Mouse (Mus musculus): ENCODE measurements around the gene Klf13.

Klf13 gene

DNA sequence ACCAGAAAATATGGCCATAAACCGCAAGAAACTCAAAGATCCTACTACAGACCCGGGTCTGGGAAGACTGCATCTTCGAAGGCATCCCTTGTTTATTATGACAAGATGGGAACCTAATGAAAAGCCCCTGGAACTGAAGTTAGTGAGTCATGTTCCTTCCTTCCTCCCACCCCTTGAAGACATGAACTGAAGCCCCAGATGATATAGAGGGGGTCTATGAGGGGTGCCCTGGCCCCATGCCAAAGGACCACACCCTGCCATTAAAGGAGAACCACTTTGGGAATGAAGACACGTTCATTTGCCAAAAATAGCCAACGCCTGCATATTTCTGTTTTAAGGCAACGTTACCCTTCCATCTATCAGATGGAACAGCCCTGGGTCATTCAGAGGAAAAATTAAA is 50.0 kb downstream of the Klf13 start:
- no peak for DNase-seq (ENCODE audit: low spot score)

DNA sequence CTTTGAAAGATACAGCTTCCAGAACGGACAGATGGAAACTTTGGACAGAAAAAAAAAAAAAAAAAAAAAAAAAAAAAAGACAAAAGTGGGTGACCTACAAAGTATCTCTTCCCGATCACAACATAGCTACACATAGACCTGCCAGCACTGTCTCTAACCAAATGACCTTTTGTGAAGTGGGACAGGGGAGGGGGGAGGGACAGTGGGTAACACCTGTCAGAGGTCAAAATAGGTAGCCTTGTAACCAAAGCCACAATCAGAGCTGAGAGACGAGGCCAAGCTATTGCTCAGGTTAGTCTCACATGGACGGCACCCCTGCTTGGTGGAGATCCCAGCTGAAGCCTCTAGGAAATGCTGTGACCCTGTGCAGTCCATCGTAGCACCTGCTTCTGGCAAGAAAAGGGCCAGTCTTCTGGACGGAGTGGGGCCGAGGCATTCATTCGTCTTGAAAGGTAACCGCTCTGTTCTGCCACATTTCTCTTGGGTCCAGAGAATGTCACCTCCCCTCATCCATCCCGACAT is 51.1 kb downstream of the Klf13 start:
- no peak for DNase-seq (ENCODE audit: low spot score)

- DNase-seq (ENCODE audit: low spot score): no peak
Observed at GRCm38 (mm10) chr7:63887034-63887551, 51.6 kb downstream of the Klf13 start.

- DNase-seq (ENCODE audit: low spot score): no peak
Observed at GRCm38 (mm10) chr7:63885025-63885424, 53.7 kb downstream of the Klf13 start.

DNA sequence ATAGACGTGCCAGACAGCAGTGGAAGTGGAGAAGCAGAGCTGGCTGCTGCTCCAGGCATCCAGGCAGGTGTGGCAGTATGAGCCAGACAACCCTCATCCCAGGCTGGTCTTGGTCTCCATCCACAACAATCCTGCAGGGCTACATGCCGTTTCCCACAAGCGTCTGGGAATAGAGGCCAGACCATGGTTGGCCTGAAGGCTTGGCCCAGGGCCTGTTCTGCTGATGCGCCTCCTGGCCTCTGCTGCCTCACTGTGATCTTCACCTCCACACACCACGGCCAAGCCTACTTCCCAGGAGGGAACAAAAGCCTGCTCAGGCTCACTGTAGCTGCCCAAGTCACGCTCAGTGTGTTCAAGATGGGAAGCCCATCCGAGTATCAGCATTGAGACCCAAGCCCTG is 56.0 kb downstream of the Klf13 start:
- no peak for DNase-seq (ENCODE audit: low spot score)

GRCm38 (mm10) chr7:63879583-63879982 is 59.1 kb downstream of the Klf13 start:
- DNase-seq (ENCODE audit: low spot score): no peak

DNA sequence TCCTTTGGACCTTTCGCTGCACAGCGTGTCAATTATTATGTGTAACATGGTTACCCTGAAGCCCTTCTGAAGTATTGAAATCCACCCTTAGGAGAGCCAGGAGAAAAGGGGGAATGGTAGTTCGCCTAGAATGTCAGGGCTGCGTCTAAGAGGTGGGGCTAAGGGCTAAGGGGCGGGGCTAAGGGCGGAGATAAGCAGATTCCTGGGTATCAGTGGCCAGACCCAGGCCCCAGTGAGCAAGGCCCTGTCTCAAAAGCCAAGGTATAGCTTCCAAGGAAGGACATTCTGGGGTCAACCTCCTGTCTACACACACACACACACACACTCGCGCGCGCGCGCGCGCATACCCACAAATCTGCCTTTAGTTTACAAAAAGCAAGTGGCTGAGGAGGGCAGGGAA is 61.1 kb downstream of the Klf13 start:
- DNase-seq (ENCODE audit: low spot score): no peak

GRCm38 (mm10) chr7:63876640-63877039 is 62.1 kb downstream of the Klf13 start:
- DNase-seq (ENCODE audit: low spot score): no peak

GRCm38 (mm10) chr7:63875686-63876085 is 63.0 kb downstream of the Klf13 start:
- no peak for DNase-seq (ENCODE audit: low spot score)

DNA sequence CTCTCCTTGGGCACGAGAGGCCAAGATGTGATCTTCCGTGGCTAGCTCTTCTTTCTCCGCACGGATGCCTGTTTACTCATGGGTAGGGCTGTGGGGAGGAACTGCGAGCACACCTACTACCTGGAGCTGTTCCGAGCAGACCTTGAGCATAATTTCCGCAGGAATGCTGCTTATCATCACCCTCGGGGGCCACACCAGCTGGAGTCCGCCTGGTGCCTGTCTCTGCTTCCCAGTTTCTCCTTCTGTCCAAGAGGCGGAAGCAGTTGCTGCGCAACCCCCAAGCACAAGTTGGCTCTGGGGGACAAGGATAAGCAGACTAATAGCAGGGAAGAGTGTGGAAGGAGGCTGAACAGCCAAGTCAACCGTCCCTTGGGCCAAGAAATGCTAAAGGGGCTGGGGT is 64.8 kb downstream of the Klf13 start:
- DNase-seq (ENCODE audit: low spot score): no peak

DNA sequence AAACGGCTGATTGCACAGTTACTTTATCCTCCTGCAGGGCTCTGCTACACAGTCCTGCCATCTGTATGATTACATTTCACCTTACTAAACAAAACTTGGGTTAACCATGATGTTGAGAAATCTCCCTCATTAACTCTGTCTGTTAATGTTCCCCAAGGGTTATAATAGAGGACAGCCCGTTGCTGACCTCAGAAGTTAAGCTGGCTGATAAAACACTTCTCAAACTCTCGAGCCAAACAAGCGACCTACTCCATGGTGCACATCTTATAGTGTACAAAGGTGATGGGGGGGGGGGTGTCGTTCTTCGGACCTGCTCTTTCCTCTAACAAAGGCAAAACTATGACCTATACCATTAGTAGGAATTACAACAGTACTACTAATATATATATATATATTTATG is 67.0 kb downstream of the Klf13 start:
- no peak for DNase-seq (ENCODE audit: low spot score)

DNA sequence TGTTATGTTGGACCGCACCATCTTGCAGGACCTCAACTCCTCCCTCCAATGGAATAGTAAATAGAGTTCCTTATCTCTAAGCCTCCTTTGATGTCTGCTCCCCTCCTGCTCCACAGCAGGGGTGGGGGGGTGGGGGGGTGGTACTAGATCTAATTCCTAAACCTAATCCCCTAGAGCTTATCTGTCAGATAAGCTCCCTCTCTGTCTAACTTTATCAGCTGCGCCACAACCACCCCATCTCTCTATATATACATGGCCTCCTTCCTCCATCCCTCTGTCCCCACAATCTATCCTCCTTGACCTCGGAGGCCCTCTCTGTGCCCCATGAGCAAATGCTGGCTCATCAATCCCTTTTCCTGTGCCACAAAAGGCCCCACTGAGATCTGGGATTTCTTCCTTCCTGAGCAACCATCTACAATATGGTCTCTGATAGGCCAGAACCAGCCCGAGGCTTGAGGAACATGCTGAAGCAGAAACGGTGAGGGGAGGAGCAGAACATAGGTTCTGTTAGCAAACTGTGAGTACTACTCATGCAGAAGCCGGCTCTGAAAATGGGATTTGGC is 70.3 kb downstream of the Klf13 start:
- no peak for DNase-seq (ENCODE audit: low spot score)

DNA sequence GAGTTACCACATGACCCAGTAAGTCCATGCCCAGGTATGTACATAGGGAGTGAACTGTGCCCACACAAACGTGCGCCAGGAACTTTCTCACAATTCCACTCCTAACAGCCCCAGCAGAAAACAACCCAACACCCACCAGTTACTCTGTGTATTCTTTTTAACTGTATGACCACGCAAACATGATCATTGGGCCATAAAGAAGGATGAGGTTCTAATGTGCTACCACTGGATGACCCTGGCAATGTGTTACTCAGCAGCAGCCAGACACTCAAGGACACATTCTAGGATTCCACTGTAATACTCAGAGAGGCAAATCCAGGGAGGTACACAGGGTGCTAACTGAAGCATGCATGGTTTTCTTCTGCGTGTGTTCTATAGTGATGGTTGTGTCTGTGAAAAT is 72.8 kb downstream of the Klf13 start:
- no peak for DNase-seq (ENCODE audit: low spot score)

DNA sequence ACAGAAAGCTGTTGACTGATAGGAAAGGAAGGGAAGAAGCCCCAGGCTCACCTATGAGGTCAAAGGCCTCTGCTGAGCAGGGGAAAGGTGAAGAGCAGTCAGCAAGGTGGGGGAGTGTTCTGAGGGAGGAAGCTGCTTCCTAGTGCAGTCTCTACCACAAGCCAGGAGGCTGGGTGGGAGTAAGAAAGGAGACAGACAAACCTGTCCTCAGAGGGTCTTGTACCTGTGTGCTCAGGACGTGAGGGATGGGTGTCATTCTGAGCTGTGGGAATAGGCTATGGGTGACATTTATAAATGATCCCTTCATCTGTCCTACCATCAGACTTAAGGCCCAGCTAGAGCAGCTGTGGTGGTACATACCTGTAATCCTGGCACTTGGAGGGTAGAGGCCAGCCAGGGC is 75.7 kb downstream of the Klf13 start:
- DNase-seq (ENCODE audit: low spot score): no peak

DNA sequence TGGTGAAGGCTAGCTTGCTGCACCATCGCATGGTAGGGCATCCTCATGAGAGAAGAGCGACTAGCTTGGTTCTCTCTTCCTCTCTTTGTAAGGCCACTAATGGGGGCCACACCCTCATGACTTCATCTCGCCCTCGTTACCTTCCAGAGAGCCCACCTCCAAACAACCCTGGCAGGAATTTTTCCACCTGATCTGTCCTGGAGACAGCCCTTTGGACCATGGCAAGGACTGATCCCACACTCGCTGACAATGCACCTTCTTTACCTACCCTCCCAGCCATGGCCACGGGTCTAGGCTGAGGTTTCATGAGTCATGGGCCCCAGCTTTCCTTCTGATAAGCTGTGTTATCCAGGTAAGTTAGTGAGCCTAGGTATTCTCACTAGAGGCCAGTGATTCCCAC is 77.6 kb downstream of the Klf13 start:
- DNase-seq (ENCODE audit: low spot score): no peak

DNA sequence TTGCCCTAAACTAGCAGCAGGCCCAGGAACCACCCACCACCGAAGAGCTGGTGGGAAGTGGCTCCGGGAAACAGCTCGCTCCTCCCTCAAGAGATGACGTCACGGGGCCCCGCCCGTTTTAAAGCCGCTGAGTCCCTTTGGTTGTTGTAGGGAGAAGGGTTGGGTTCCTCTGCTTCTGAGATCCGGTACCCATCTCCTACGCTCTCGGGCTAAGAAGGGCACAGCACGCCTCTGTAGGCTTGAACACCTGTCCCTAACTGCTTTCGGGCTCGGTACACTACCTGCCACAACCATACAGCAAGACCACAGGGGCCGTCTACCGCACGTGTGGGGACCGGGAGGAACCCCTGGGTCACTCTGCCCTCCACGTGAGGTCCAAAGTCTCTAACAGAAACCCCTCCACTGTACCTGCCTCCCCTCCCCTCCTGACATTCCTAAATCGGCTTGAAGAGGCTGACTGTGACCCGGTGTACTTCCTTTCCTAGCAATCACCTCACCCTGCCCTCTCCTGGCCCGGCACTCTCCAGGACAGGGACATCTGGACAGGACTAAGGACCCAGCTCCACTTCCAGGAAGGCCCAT is 80.1 kb downstream of the Klf13 start:
- peak; percentile 70 for DNase-seq (ENCODE audit: low spot score)

GRCm38 (mm10) chr7:63857771-63858417 is 80.8 kb downstream of the Klf13 start:
- DNase-seq (ENCODE audit: low spot score): no peak

DNA sequence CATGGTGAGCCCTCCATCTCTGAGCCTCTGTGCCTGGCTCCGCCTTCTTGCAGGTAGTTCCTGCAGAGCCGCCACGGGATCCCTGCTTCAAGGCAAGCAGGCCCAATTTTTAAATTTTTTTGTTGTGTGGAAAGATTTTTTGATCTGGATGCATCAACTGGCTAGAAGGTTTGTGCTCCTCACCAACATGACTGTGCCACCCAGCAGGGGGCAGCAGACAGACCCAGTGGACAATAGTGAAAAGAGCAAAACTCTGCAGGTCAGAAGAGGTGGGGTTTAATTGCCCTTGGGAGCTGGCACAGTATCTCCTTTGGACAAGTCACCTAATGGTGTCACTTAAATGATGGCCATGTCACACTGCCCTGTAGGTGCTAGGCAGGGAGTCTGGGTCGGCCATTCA is 83.4 kb downstream of the Klf13 start:
- peak; percentile 55 for DNase-seq (ENCODE audit: low spot score)

DNA sequence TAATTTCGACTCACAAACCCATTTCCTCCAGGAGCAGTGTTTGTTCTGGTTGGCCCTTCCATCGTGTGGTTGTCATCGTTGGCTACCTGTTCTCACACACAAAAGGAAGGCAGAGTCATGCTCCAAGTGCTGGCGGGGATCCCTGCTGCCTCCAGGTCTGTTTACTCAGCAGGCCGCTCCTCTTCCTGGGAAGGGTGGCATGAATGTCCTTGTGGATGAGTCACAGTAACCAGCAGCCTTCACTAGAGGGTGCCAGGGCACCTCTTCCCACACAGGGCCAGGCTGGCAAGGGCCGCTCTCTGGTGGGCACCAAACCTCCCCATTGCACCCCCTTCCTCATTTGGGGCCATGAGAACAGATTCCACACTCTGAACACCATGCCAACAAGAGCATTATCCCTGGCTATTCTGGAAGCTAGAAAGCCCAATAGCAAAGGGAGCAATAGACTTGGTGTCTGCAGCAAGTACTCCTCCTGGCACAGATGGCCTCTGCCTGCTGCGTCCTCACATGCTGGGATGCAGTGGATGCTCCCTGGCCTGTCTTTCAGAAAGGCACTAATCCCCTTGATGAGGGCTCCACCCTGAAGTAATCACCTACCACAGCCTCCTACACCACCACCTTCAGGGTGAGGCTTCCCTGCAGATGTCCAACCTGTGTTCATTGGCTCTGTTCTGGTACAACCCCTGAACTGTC is 86.7 kb downstream of the Klf13 start:
- no peak for DNase-seq (ENCODE audit: low spot score)
